Mouse (Mus musculus) neural tube, embryonic 13.5 days (tissue): ENCODE measurements around the gene Pros1. TPM values are rescaled to one million over a fixed set of nuclear protein-coding genes. Genes with fewer than 3 reads are reported as not detected.

Experiments used
- ATAC-seq: fragments of 200-750 bp; cut with Nextera tagmentation; 2 replicates; pipeline ENCODE4 v1.8.0; 2017; ENCODE audit warnings: low read depth, mild to moderate bottlenecking, moderate TSS enrichment, moderate library complexity
- H3K27ac ChIP-seq: fragments of 300-500 bp; sonication (generic); replicated peaks from 2 replicates; pipeline ENCODE4 v1.5.1; 2015; ENCODE audit warnings: moderate library complexity, mild to moderate bottlenecking, inconsistent platforms
- H3K27me3 ChIP-seq: fragments of 300-500 bp; sonication (generic); 2 replicates; pipeline ENCODE4 v1.6.1; 2015; ENCODE audit warnings: mild to moderate bottlenecking, inconsistent platforms
- H3K36me3 ChIP-seq: fragments of 300-500 bp; sonication (generic); 2 replicates; pipeline ENCODE4 v1.6.1; 2015; ENCODE audit warnings: mild to moderate bottlenecking, inconsistent platforms
- H3K4me1 ChIP-seq: fragments of 300-500 bp; sonication (generic); replicated peaks from 2 replicates; pipeline ENCODE4 v1.6.1; 2015; ENCODE audit warnings: inconsistent platforms
- H3K4me2 ChIP-seq: fragments of 300-500 bp; sonication (generic); 2 replicates; pipeline ENCODE4 v1.6.1; 2015; ENCODE audit warnings: inconsistent platforms, mild to moderate bottlenecking, moderate library complexity
- H3K4me3 ChIP-seq: fragments of 300-500 bp; sonication (generic); 2 replicates; pipeline ENCODE4 v1.5.1; 2015; ENCODE audit warnings: mild to moderate bottlenecking, inconsistent platforms
- H3K9ac ChIP-seq: fragments of 300-500 bp; sonication (generic); 2 replicates; pipeline ENCODE4 v1.6.1; 2015; ENCODE audit warnings: moderate library complexity, mild to moderate bottlenecking, inconsistent platforms
- H3K9me3 ChIP-seq: fragments of 300-500 bp; sonication (generic); 2 replicates; pipeline ENCODE4 v1.6.1; 2016; ENCODE audit warnings: inconsistent platforms
- WGBS: fragments of 180-500 bp; shearing (Covaris S2); methylation state at CpG from one replicate; pipeline ENCODE4 v1.1.7; 2015; 5-methylcytosine and 5-hydroxymethylcytosine counted together
- polyA plus RNA-seq: library from polyadenylated mRNA; unstranded; fragments of >200 nt; fragmentation: Nextera tagmentation; extraction: Ambion mirVana; gene quantifications from 2 replicates; pipeline ENCODE4 v1.2.1, GENCODE M21; 2015

Pros1 gene
- polyA plus RNA-seq, result 14.6 and 18.1 TPM in 2 replicates

- 4% methylated on average over 42 of the region's 42 CpGs for WGBS
- Histone ChIP-seq H3K4me3 (peak within 1 kb of the TSS; percentile 59), H3K9me3 (no peaks in the 10 kb centered on the region), H3K4me2 (peak within 1 kb of the TSS; percentile 93), H3K36me3 (no peaks in the 10 kb centered on the region), H3K9ac (peak within 1 kb of the TSS; percentile 84), H3K27me3 (no peaks in the 10 kb centered on the region), H3K27ac (peak within 1 kb of the TSS; percentile 59), H3K4me1 (peaks cover 7% of the 10 kb centered on the region)
- ATAC-seq, result peak; percentile 95
Measured at GRCm38 (mm10) chr16:62854191-62855068, at the start of gene Pros1. Pros1 (plus strand) TSS chr16:62854307.

GRCm38 (mm10) chr16:62804621-62805020 is 49.5 kb upstream of the Pros1 start:
- Histone ChIP-seq H3K4me2 (no peak overlapping the region), H3K9me3 (no peaks in the 10 kb centered on the region), H3K4me3 (no peak overlapping the region), H3K9ac (no peak overlapping the region), H3K27ac (no peak overlapping the region), H3K4me1 (peaks cover 6% of the 10 kb centered on the region; the same call in 1 of the 2 replicates), H3K27me3 (no peaks in the 10 kb centered on the region), H3K36me3 (peaks cover 32% of the 10 kb centered on the region)
- 95% methylated on average over 3 of the region's 3 CpGs for WGBS
- ATAC-seq, result no peak

- H3K9ac ChIP-seq, result no peak overlapping the region
- no peak overlapping the region for H3K27ac ChIP-seq
- peaks cover 6% of the 10 kb centered on the region; the same call in 1 of the 2 replicates for H3K4me1 ChIP-seq
- no peaks in the 10 kb centered on the region for H3K27me3 ChIP-seq
- H3K9me3 ChIP-seq, result no peaks in the 10 kb centered on the region
- peaks cover 30% of the 10 kb centered on the region for H3K36me3 ChIP-seq
- no peak overlapping the region for H3K4me2 ChIP-seq
- no peak overlapping the region for H3K4me3 ChIP-seq
- ATAC-seq, result no peak
- 53% methylated on average over 8 of the region's 8 CpGs for WGBS
Measured at GRCm38 (mm10) chr16:62807249-62807979, 46.7 kb upstream of the Pros1 start.

GRCm38 (mm10) chr16:62810855-62811254 is 43.3 kb upstream of the Pros1 start:
- no peak for ATAC-seq
- no peak overlapping the region for H3K4me3 ChIP-seq
- no peak overlapping the region for H3K4me2 ChIP-seq
- peaks cover 6% of the 10 kb centered on the region; the same call in 1 of the 2 replicates for H3K4me1 ChIP-seq
- 93% methylated on average over 4 of the region's 4 CpGs for WGBS
- H3K9ac ChIP-seq, result no peak overlapping the region
- no peaks in the 10 kb centered on the region for H3K9me3 ChIP-seq
- peaks cover 13% of the 10 kb centered on the region for H3K36me3 ChIP-seq
- H3K27ac ChIP-seq, result no peak overlapping the region
- no peaks in the 10 kb centered on the region for H3K27me3 ChIP-seq

- Histone ChIP-seq H3K4me3 (no peak overlapping the region), H3K27me3 (no peaks in the 10 kb centered on the region), H3K4me2 (no peak overlapping the region), H3K9me3 (no peaks in the 10 kb centered on the region), H3K36me3 (peaks cover 13% of the 10 kb centered on the region), H3K9ac (no peak overlapping the region), H3K27ac (no peak overlapping the region), H3K4me1 (no peaks in the 10 kb centered on the region)
- no peak for ATAC-seq
- 81% methylated on average over 5 of the region's 5 CpGs for WGBS
Measured at GRCm38 (mm10) chr16:62813790-62814189, 40.3 kb upstream of the Pros1 start.

- H3K36me3 ChIP-seq, result peaks cover 13% of the 10 kb centered on the region
- H3K27ac ChIP-seq, result no peak within 1 kb of the TSS
- H3K27me3 ChIP-seq, result no peaks in the 10 kb centered on the region
- no peak within 1 kb of the TSS for H3K4me3 ChIP-seq
- ATAC-seq, result no peak
- H3K4me2 ChIP-seq, result no peak within 1 kb of the TSS
- no peaks in the 10 kb centered on the region for H3K9me3 ChIP-seq
- H3K4me1 ChIP-seq, result no peaks in the 10 kb centered on the region
- H3K9ac ChIP-seq, result no peak within 1 kb of the TSS
- 86% methylated on average over 5 of the region's 5 CpGs for WGBS
Measured at GRCm38 (mm10) chr16:62814491-62814890, 39.6 kb upstream of the Pros1 start, which contains the start of gene Stx19. Stx19 (plus strand) TSS chr16:62814676.

- ATAC-seq, result no peak
- no peaks in the 10 kb centered on the region for H3K27me3 ChIP-seq
Measured at GRCm38 (mm10) chr16:62822472-62822871, 31.6 kb upstream of the Pros1 start.

GRCm38 (mm10) chr16:62826156-62827001 is 27.7 kb upstream of the Pros1 start:
- Histone ChIP-seq H3K9ac (no peak overlapping the region), H3K4me3 (no peak overlapping the region), H3K4me2 (no peak overlapping the region), H3K27ac (no peak overlapping the region), H3K4me1 (no peaks in the 10 kb centered on the region), H3K36me3 (no peaks in the 10 kb centered on the region; the same call in 1 of the 2 replicates), H3K9me3 (no peaks in the 10 kb centered on the region), H3K27me3 (no peaks in the 10 kb centered on the region)
- ATAC-seq, result peak; percentile 26; the same call in 1 of the 2 replicates
- 78% methylated on average over 12 of the region's 12 CpGs for WGBS

More at GRCm38 (mm10) chr16:62822472-62822871, 31.6 kb upstream of the Pros1 start:
- H3K36me3 ChIP-seq, result no peaks in the 10 kb centered on the region; the same call in 1 of the 2 replicates
- no peaks in the 10 kb centered on the region for H3K4me1 ChIP-seq
- no peaks in the 10 kb centered on the region for H3K9me3 ChIP-seq
- H3K9ac ChIP-seq, result no peak overlapping the region
- 94% methylated on average over 6 of the region's 6 CpGs for WGBS
- no peak overlapping the region for H3K4me3 ChIP-seq
- no peak overlapping the region for H3K4me2 ChIP-seq
- H3K27ac ChIP-seq, result no peak overlapping the region

- H3K4me1 ChIP-seq, result no peaks in the 10 kb centered on the region
- no peak for ATAC-seq
- H3K4me2 ChIP-seq, result no peak overlapping the region
- no peak overlapping the region for H3K9ac ChIP-seq
- H3K4me3 ChIP-seq, result no peak overlapping the region
- 89% methylated on average over 2 of the region's 2 CpGs for WGBS
- no peak overlapping the region for H3K27ac ChIP-seq
- H3K9me3 ChIP-seq, result no peaks in the 10 kb centered on the region
- H3K36me3 ChIP-seq, result no peaks in the 10 kb centered on the region
- H3K27me3 ChIP-seq, result no peaks in the 10 kb centered on the region
Measured at GRCm38 (mm10) chr16:62832027-62832426, 22.1 kb upstream of the Pros1 start.

GRCm38 (mm10) chr16:62832481-62832880 is 21.6 kb upstream of the Pros1 start:
- Histone ChIP-seq H3K27ac (no peak overlapping the region), H3K4me2 (no peak overlapping the region), H3K4me1 (no peaks in the 10 kb centered on the region), H3K9me3 (no peaks in the 10 kb centered on the region), H3K27me3 (no peaks in the 10 kb centered on the region), H3K4me3 (no peak overlapping the region), H3K9ac (no peak overlapping the region), H3K36me3 (no peaks in the 10 kb centered on the region)
- peak; percentile 50; the same call in 1 of the 2 replicates for ATAC-seq
- WGBS, result 22% methylated on average over 4 of the region's 4 CpGs

GRCm38 (mm10) chr16:62834016-62834735 is 19.9 kb upstream of the Pros1 start:
- no peak for ATAC-seq
- Histone ChIP-seq H3K4me2 (no peak overlapping the region), H3K27ac (no peak overlapping the region), H3K4me3 (no peak overlapping the region), H3K9me3 (no peaks in the 10 kb centered on the region), H3K9ac (no peak overlapping the region), H3K27me3 (no peaks in the 10 kb centered on the region), H3K4me1 (no peaks in the 10 kb centered on the region), H3K36me3 (no peaks in the 10 kb centered on the region)
- WGBS, result 61% methylated on average over 3 of the region's 3 CpGs
